Mouse (Mus musculus) gastrocnemius, postnatal 14 days (tissue): ENCODE measurements around the gene Chga. TPM values are rescaled to one million over a fixed set of nuclear protein-coding genes. Genes with fewer than 3 reads are reported as not detected.

Experiments
- DNase-seq: peaks from one replicate; pipeline ENCODE4 v3.0.0; 2021; ENCODE audit warnings: mixed read lengths
- intact Hi-C: fragments of 180-260 bp; cut with DNase I; formaldehyde crosslinking; loops from one replicate; pipeline ENCODE4 v1.15.1; 2025; ENCODE audit warnings: low total_unique reads
- total RNA-seq, 2 experiments: library from RNA; stranded (reverse); gene quantifications; 2 replicates each; pipeline ENCODE4 v1.2.3; 2021

Chga gene
- total RNA-seq, 2 experiments from 2014 or later: not detected

DNA sequence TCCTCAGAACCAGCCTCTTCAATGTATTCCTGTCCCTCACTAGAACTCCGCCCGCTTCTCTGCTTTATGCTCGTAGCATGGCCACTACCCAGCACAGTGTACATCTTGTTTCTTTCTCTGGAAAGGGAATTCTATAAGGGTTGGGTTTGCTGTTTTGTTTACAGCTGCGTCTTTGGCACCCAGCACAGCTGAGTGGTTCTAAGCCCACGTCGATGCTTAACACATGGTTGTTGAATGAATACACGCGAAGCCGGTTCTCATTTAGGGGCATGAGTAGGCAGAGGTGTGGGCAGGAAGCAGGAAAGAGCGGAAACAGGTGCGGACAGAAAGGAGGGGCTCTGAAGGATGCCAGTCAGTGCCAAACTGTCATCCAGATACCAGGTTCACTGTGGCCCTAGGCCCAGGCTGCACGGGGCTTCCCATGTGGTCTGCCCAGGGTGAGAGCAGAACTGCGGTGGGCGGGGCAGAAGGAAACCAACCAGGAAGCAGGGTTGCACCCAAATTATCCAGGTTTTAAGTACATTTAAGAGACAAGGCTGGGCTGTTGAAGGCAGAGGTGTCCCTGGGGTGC is 979 bp upstream of the Chga start:
- no peak for DNase-seq
- intact Hi-C loops: no loop called here

DNA sequence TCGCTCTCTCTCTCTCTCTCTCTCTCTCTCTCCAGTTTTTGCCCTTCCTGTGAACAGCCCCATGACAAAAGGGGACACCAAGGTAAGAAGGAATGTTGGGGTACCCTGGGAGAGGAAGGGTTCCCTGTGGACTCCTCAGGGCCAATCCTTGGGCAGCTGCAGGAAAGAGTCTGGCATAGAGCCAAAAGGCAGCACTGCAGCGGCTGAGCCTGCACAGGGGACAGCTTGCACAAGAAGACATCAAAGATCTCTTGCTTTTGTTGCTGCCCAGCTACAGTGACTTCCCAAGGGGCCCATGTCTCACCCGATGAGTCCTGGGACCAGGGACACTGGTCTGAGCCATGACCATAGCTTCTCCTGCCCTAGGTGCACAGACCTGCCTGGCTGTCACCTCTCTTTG is 1.1 kb downstream of the Chga start:
- DNase-seq: no peak
- intact Hi-C loops: no loop called here

DNA sequence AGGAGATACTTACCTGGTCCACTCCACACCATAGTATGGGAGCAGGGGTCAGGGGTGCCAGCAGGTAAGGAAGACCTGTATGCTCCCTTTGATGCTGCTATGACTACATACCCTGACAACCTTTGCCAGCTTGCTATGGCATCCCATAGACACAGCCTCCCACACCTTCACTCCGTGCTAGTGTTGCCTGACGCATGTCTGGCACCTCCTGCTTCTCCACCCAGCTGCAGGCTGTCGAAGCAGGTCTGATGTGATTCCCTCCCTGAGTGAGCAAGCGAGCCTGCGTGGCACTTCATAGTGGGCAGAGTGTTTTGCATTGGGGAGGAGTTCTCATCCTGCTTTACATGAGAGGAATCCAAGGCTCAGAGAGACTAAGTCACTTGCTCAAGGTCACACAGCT is 2.6 kb downstream of the Chga start:
- intact Hi-C loops: no loop called here
- no peak for DNase-seq

DNA sequence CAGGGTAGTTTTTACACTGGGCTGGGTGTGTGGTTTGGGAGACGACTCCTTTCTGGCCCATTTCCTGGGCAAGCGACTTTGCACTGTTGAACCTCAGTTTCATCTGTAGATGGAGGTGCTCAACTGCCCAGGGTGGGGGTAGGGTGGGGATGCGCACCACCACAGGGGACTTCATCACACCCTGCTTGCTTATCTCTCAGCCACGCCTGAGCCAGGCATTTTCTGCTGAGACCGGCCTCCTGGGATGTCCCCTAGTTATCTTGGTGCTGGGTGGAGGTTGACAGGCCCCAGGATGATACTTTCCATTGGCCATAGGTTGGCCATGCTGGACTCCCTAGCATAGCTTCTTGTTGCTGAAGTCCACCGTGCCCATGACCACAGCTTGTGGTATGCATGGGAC is 10.3 kb downstream of the Chga start:
- no peak for DNase-seq
- intact Hi-C loops: no loop called here

DNA sequence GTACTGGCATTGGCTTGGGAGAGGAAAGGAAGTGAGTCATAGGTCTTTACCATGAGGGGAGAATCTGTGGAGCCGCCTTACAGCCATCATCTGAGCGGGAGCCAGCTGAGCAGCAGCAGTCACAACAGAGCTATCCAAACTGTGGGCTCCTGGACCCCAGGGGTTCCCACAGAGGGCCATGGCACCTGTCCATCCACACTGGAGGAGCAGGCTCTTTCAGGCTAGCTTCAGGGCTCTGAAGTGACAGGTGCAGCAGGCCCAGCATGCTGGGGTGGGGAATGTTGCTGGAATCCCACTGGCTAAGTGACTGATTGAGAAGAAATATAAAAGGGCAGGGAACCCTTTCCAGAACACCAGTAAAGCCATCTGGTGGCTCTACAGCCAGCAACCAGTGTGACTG is 12.2 kb downstream of the Chga start:
- intact Hi-C loops: no loop called here
- no peak for DNase-seq

DNA sequence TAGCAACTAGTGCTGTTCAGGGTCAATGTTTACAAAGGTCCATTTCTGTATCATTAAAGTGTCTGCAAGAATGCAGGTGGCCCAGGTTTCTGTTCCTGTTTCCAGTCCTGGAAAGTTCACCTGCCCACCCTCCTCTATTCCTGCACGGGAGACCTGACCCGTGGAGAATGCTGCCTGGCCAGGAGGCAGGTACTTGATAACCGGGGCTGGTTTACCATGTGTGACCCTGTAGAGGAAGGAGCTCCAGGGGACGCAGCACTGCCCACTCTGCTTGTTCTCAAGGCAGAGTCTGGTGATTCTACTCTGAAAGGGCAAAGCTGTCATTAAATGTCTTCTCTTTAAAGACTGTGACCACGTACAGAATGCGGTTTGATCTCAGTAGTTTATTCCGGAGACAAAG is 13.4 kb downstream of the Chga start:
- no peak for DNase-seq
- intact Hi-C loops: no loop called here

DNA sequence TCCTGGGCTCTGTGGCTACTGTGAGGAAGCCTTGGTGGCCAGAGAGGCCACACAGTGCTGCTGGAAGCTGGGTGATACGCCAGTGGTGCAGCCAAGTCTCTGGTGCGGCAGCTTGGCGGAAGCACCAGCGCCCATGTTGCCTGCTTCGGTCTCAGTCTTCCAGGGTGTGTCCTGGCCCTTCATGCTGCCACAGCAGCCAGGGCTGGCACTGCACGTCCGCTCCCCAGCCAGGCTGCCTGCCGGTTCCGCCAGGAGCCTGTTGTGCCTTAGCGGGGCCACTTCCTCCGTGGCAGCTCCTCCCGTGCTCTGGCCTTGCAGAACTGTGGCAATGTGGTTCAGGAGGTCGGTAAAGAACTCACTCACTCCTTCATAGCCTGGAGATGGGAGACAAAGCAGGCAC is 15.3 kb downstream of the Chga start:
- DNase-seq: no peak
- intact Hi-C loops: no loop called here

DNA sequence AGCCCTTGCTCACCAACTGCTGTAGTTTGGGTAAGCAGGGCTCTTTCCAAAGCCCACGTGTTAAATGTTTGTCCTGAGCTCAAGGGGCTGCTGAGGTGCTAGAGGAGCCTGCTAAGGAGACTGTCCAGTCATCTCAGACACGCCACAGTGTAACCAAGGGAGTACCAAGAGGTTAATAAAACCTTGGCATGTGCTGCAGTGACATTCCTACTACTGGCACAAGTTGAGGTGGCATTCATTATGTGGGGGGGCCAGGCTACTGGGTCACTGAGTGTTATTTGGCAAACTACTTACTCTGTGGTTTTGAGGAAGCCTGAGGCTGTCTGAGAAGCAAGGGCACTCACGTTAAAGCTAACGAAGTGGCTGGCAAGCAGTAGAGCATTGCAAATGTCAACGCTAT is 16.0 kb downstream of the Chga start:
- no peak for DNase-seq
- intact Hi-C loops: no loop called here

DNA sequence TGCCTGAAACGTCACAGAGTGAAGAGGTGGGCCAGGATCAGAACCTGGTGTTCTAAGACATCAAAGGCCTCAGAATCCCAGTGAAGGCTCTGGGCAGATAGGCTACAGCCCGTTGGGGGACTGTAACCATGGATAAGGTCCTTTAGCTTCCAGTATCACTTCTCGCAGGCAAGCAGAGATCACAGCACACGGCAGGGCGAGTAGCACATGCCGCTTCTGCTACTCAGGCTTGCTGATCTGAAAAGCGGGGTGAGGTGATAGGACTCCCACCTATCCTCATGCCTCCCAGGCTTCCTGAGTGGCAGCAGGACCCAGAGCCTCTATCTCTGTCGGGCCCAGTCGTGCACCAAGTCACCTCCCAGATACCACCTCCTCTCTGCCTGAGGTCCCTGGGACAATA is 16.9 kb downstream of the Chga start:
- no peak for DNase-seq
- intact Hi-C loops: no loop called here

DNA sequence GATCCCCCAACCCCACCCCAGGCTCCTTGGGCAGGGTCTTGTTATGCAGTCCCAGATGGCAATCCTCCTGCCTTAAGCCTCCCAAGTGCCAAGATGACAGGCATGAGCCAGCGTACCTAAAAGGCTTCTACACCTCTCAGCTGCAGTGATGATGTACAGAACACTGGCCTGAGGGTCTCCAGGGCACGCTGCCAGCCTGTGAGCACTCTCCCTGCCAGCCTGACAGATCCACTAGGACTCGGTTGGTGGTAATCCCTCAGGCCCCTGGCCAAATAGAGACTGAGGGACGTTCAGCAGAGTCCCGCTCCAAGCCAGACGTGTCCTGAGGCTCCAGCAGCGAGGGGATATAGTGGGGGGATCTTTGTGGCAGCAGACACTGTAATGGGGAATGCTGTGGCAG is 18.3 kb downstream of the Chga start:
- no peak for DNase-seq
- intact Hi-C loops: no loop called here

DNA sequence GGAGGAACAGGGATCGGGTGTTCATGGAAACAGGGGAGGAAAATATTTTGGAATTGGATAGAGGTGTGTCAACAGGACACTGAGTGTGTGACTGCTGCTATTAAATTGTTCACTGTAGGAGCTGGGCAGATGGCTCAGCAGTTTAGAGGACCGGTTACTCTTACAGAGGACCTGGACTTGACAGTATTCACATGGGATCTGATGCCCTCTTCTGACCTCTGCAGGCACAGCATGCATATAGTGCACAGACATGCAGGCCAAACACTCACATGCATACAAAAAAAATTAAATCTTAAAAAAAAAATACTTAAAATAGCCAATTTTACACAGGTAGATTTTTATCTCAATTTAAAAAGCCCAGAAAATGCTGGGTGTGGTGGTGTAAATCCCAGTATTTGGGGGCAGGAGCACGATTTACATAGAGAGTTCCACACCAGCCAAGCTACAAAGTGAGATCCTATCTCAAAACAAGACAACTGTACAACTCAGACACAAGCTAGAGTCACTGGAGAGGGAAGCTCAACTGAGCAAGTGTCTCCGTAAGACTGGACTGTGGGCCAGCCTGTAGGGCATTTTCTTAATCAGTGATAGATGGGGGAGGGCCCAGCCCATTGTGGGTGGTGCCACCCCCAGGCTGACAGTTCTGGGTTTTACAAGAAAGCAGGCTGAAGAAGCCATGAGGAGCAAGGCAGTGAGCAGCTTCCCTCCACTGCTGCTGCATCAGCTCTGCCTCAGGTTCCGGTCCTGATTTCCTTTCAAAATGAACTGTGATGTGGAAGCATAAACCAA is 21.0 kb downstream of the Chga start:
- intact Hi-C loops: loop anchor here (5.0 kb wide), 1 partner anchor 142 kb away; no protein-coding TSS in a partner anchor
- DNase-seq: no peak

DNA sequence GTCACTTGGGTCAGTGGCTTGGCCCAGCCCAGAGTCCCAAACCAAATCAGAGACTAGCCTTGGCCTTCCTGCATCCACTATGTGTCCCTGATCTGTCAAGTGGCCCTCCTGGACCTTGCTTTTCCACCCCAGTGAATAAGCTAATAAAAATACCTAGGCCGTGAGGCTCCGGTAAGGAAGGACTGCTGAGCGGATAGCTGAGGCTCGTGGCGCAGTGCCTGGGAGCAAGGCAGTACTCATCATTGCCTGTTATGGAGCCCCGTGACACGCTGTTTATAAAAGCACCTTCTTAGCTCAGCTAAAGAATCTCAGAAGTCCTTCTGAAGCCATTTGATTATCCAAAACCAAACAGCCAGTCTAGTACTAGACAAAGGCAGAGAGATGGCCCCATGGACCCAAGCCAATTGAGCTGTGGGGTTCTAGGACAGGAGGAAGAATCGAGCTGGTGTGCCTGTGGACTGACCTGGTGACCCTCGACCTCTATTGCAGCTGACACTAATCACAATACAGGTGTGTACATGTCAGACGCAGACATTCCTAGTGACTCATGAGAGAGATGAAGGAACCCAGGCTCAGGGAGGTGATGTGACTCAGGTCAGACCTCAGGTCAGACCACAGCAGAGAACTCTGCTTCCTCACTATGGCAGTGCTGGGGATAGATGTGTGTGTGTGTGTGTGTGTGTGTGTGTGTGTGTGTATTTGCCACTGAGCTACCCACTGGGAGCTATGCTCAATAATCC is 22.1 kb downstream of the Chga start:
- intact Hi-C loops: loop anchor here (5.0 kb wide), 1 partner anchor 140 kb away; no protein-coding TSS in a partner anchor
- no peak for DNase-seq

DNA sequence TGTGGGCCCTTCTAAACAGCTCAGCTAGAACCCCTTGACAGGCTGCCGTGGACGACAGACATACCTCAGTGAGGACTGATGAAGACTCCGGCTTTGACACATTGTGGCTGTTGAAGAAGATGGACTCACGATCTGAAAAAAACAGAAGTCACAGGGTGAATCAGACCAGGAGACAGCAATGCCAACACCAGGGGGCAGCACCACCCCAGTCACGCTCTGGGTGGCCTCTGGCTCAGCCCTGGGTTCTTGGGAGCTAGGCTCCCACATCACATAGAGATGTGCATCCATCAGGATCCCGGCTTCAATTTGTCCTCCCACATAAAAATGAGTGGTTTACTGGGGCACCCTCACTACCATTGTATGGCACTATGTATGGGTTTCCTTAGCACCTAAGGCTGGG is 24.3 kb downstream of the Chga start:
- peak; percentile 79 for DNase-seq
- intact Hi-C loops: loop anchor here (5.0 kb wide), 1 partner anchor 138 kb away; no protein-coding TSS in a partner anchor

DNA sequence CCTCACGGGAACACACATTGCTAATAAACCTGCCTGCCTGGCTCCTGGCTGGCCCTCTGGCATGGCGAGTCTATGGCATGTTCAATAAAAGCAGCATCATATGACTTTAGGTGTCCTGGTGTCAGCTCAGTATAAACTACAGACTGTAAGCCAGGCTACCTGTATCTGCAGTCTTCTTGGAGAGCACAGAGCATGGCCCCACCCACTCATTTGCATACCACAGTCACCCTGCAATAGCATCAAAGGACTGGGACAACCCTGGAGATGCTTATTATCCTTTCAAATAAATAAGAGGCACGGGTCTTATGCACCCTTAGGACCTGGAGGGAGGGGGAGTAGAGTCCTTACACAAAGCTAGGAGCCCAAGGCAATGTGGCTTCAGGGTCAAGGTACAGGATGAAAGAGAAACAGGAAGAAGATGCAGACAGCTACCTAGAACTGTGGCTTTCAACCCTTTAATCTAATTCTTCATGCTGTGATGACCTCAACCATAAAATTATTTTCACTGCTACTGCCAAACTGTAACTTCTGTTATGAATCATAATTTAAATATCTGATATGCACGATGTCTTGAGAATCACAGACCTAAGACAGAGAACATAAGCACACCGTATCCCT is 26.9 kb downstream of the Chga start:
- DNase-seq: no peak
- intact Hi-C loops: loop anchor here (5.0 kb wide), 1 partner anchor 126 kb away; no protein-coding TSS in a partner anchor

DNA sequence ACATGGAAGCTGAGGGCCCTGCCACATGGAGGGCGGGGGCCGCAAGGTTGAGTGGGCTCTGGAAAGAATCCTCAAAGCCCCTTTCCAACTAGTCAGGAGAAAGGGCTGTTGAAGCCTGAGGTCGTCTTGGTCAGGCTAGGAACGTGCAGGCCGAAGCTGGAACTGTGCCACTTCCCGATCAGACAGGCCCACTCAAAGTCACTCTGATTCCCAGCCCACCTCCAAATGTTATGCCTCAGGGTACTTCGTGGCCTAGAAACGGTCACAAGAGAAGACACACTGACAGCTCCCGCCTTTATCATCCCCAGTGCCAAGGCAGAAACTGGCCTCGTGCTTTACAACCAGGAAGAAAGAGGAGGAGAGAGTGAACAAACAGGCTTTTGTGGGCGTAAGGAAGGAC is 27.7 kb downstream of the Chga start:
- no peak for DNase-seq
- intact Hi-C loops: loop anchor here (5.0 kb wide), 1 partner anchor 125 kb away; no protein-coding TSS in a partner anchor

DNA sequence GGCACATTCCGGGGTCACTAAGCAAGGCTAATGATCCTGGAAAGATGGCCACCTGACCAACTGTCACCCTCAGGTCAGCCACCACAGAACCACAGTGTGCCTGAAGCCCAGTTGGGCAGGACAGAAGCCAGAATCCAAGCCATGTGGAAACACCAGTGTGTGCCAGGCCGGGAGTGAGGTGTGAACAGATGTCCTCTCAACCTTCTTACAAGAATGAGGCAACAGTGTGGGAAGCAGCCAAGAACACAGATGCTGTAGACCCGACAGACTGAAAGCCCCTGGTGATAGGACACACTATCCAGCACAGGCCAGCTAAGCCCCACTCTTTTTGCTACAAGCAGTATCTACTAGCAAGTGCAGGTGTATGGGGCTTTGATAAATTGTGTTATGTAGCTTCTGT is 30.6 kb downstream of the Chga start:
- peak; percentile 51 for DNase-seq
- intact Hi-C loops: no loop called here

DNA sequence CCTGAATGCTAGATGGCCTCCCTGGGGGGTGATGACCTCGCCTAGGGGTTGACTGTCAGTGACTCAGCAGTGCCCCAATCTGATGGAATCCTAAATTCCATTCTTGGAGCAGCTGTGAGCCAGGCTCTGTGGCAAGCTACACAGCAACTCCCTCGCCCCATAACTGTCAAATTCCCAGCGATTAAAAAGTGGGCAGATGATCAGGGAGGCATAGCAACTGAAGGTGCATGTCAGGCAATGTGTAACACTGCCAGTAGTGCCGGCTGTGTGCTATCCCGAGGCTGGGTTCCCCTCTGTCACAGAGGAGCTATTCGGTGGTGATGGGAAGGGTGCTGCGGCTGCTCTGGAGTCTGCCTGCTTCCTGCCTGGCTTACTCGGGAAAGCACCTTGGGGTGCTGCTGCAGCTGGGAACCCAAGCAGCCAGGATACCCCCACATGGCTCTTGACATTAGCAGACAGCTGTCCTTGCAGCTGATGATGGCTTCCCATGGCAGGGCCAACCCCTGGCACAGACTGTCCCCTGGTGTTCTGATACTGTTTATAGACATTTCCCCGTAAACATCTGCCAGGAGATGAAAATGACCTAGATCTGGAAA is 31.6 kb downstream of the Chga start:
- peak; percentile 59 for DNase-seq
- intact Hi-C loops: no loop called here

DNA sequence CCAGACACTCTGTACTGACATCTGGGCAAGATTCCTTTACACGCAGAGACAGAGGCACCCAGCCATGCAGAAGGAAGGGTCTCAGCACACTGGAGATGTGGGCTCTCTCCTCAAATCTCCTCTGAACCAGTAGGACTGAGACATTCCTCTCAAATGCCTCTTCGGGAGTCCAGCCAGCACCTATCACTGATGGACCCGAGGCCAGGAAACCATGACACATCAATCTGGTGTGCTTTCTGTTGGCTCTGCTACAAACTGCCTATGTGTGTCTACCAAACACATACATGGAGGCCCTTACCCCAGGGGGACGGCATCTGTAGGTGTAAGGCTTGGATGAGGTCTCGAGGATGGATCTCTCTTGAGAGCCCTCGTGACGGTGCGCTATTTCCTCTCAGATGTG is 32.3 kb downstream of the Chga start:
- intact Hi-C loops: no loop called here
- DNase-seq: no peak

DNA sequence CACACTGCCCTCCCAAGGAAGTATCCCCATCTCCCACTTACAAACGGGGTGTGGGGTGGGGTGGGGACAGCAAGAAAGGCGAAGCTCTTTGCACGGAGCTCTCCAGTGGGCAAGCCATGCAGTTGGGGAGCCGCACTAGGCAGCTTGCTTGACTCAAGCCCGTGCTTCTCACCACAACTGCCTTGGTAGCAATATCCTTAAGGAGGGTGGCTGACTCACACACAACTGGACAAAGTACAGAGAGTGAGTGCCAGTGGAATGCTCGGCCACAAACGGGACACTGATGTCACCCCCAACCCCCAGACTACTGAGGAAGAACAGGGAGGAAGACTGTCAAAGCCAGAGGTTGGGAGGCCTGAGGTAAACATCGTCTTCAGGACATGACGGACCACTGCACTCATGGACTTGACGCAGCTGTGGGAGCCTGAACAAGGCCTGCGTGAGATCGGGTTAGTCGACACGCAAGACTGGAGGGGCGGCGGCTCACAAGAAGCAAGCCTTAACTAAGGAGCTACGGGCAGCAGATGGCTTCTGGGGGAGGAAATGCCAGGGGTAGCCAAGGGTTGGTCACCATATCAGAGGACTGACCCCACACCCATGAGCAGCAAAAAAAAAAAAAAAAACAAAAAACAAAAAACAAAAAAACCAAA is 36.1 kb downstream of the Chga start:
- no peak for DNase-seq
- intact Hi-C loops: no loop called here
